ENCODE assay signal across 10 mouse cellular contexts in genomic region chr3:139885942-139886860, GRCm38 (mm10).
A peak's percentile ranks its signal among the peaks of the same experiment; 100 is the strongest.
DNase-seq lines count a peak whose midpoint lies in the region; ATAC-seq and TF ChIP-seq lines count a peak whose summit lies in the region.
"Had no signal": no experiment of that assay in that cellular context is flagged by ENCODE, and none has a peak within 500 bp of the region (broad histone marks: within the 10 kb centered on the region; RNA-seq: fewer than 3 reads in every experiment).

No protein-coding gene starts in this region.

- H3K4me2 ChIP-seq in hindbrain, embryonic 11.5 days (replicated peaks; ENCODE audit: low read depth, low read length): no peak overlapping the region; the same call in 1 of the 2 replicates
- H3K4me2 ChIP-seq in midbrain, postnatal 0 days (ENCODE audit: low read depth, low read length, poor library complexity, severe bottlenecking): 0 out of 2 replicates have a peak overlapping the region, but pooled peaks have one; percentile 3
- H3K4me2 ChIP-seq: lung, embryonic 15.5 days had no signal

- H3K27ac ChIP-seq in hindbrain, embryonic 11.5 days (ENCODE audit: low read depth, low read length): peak overlapping the region; percentile 40; the same call in 1 of the 2 replicates
- no peak overlapping the region for H3K27ac ChIP-seq in midbrain, postnatal 0 days (ENCODE audit: low read depth, low read length)
- H3K27ac ChIP-seq: kidney, postnatal 0 days; lung, embryonic 15.5 days had no signal

- H3K4me3 ChIP-seq in hindbrain, embryonic 11.5 days (ENCODE audit: low read depth, low read length): no peak overlapping the region
- no peak overlapping the region for H3K4me3 ChIP-seq in midbrain, postnatal 0 days (ENCODE audit: low read depth, low read length)
- H3K4me3 ChIP-seq: lung, embryonic 15.5 days had no signal

- H3K9ac ChIP-seq in hindbrain, embryonic 11.5 days (ENCODE audit: low read depth, low read length): no peak overlapping the region
- H3K9ac ChIP-seq in midbrain, postnatal 0 days (replicated peaks; ENCODE audit: low read length, poor library complexity, severe bottlenecking): no peak overlapping the region
- H3K9ac ChIP-seq: lung, embryonic 15.5 days had no signal

- DNase-seq in brain, adult 2 months (ENCODE audit: low read depth, low spot score): peak; percentile 97
- DNase-seq in cerebellum, adult 9-10 months: peak; percentile 95
- DNase-seq in hindbrain, embryonic 11.5 days (ENCODE audit: low spot score): peak; percentile 50
- DNase-seq in midbrain, postnatal 0 days (ENCODE audit: low spot score): peak; percentile 96
- no peak for DNase-seq in adrenal gland, postnatal 4 days (ENCODE audit: low spot score in 2 of 2)
- DNase-seq in spleen, adult 12 weeks (ENCODE audit: low spot score): no peak
- DNase-seq in urinary bladder, postnatal 10 days (ENCODE audit: low spot score): no peak
- DNase-seq: spleen, adult 18-20 months had no signal

- no peaks in the 10 kb centered on the region for H3K4me1 ChIP-seq in hindbrain, embryonic 11.5 days (replicated peaks; ENCODE audit: control insufficient read depth, insufficient read depth, low read length)
- H3K4me1 ChIP-seq in midbrain, postnatal 0 days (ENCODE audit: insufficient read depth, low read length): peaks cover 7% of the 10 kb centered on the region; the same call in 1 of the 2 replicates

- ATAC-seq in hindbrain, embryonic 11.5 days (ENCODE audit: low FRiP score): peak; percentile 90
- peak; percentile 85 for ATAC-seq in midbrain, postnatal 0 days (ENCODE audit: low FRiP score)

- no peak for TF ChIP-seq CTCF in midbrain, postnatal 0 days (IDR thresholded peaks at IDR 0.05)

- H3K36me3 ChIP-seq in hindbrain, embryonic 11.5 days (ENCODE audit: control insufficient read depth, insufficient read depth, low read length): no peaks in the 10 kb centered on the region
- no peaks in the 10 kb centered on the region for H3K36me3 ChIP-seq in midbrain, postnatal 0 days (ENCODE audit: insufficient read depth, low read length)
- H3K36me3 ChIP-seq: lung, embryonic 15.5 days had no signal

- 43% methylated on average over 14 of the region's 14 CpGs for WGBS in hindbrain, embryonic 11.5 days
- WGBS in midbrain, postnatal 0 days: 29% methylated on average over 14 of the region's 14 CpGs

- no peaks in the 10 kb centered on the region for H3K27me3 ChIP-seq in hindbrain, embryonic 11.5 days (ENCODE audit: control insufficient read depth, insufficient read depth, low read length)
- no peaks in the 10 kb centered on the region for H3K27me3 ChIP-seq in midbrain, postnatal 0 days (ENCODE audit: insufficient read depth, low read length)
- H3K27me3 ChIP-seq: lung, embryonic 15.5 days had no signal

- H3K9me3 ChIP-seq in hindbrain, embryonic 11.5 days (ENCODE audit: control insufficient read depth, low read length): no peaks in the 10 kb centered on the region
- H3K9me3 ChIP-seq in midbrain, postnatal 0 days (ENCODE audit: low read length): no peaks in the 10 kb centered on the region
- H3K9me3 ChIP-seq: lung, embryonic 15.5 days had no signal

Comparison
In these comparisons a context has a peak if more than half of its experiments do, and no peak if none do; other contexts are left out.
1. DNase-seq: peak in brain, adult 2 months (single experiment), cerebellum, adult 9-10 months (single experiment), hindbrain, embryonic 11.5 days (single experiment) and midbrain, postnatal 0 days (single experiment); none in adrenal gland, postnatal 4 days (0 of 2), spleen, adult 12 weeks (single experiment) and urinary bladder, postnatal 10 days (single experiment).